Mouse (Mus musculus) cortical plate, adult 2 months (tissue): Measurements from ENCODE around the gene Gcdh.

ENCODE experiments used
- CTCF ChIP-seq: fragments of 200-500 bp; IDR thresholded peaks from 2 replicates; pipeline ENCODE4 v1.5.1; 2011; ENCODE audit warnings: mild to moderate bottlenecking, control low read depth, low read length; ENCODE audit not compliant: insufficient read depth; ENCODE audit errors: extremely low read depth
- POLR2A ChIP-seq: fragments of 200-500 bp; IDR thresholded peaks from 2 replicates; pipeline ENCODE4 v1.6.1; 2011; ENCODE audit warnings: mild to moderate bottlenecking, low read length, control low read depth; ENCODE audit not compliant: insufficient read depth; ENCODE audit errors: extremely low read depth

DNA sequence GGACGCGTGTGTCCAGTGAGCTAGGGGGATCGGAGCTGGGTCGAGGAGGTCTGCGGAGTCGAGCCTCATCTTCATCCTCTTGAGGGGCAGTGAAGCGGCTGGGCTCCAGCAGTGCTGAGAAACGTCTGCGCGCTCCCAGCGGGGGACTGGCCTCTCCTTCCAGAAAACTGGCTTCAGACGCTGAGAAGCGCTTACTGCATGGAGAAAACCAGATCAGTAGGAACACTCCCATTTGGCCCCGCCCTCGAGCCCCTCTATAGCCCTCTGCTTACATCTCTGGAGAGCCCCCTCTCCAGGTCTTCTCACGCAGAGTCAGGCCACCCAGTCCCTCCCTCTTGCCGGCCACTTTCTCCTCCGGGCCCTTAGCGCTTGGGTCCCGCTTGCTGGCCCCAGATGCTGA, 24.1 kb upstream of the Gcdh start:
- TF ChIP-seq CTCF: no peak
- TF ChIP-seq POLR2A: no peak
